Mouse (Mus musculus) testis, postnatal 10 days (tissue): ENCODE data around the gene Cryba2.

Experiments
- DNase-seq: peaks from one replicate; pipeline ENCODE4 v3.0.0; 2021; ENCODE audit warnings: low spot score

The Cryba2 gene

DNA sequence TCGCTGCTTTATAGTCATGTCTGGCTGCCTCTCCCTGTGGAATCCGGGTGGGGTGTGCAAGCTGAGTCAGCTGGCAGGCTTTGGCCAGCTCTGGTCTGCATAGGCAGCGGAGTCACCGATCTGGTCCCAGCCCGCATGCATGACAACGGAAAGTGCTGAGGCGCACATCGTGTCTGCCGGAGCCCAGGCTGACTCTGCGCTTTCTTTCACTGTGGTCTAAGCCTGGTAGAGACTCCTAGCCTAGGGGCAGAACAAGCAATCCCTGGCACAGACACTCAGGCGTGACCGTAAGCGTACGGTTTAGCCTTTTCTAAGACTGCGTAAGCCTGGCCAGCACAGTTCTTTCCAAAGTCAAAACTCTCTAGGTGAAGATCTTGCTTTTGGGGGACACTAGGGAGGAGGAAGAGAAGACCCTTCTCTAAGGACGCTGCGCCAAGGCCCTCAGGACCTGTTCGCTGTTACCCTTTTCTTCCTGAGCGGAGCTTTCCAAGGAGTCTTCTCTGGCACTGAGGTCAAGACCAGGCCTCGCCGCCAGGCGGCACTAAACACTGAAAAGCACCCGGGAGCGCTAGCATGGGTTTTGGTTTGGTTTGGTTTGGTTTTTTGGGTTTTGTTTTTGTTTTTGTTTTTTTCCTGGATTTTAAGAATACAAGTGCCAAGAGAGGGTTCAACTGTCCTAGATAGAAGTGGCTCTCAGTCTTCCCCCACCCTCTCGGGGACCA is at the start of gene Cryba2:
TSS of gene Cryba2 (minus strand) at position 10 of the 722 bp plus-strand sequence.
- DNase-seq, result peak; percentile 80

DNA sequence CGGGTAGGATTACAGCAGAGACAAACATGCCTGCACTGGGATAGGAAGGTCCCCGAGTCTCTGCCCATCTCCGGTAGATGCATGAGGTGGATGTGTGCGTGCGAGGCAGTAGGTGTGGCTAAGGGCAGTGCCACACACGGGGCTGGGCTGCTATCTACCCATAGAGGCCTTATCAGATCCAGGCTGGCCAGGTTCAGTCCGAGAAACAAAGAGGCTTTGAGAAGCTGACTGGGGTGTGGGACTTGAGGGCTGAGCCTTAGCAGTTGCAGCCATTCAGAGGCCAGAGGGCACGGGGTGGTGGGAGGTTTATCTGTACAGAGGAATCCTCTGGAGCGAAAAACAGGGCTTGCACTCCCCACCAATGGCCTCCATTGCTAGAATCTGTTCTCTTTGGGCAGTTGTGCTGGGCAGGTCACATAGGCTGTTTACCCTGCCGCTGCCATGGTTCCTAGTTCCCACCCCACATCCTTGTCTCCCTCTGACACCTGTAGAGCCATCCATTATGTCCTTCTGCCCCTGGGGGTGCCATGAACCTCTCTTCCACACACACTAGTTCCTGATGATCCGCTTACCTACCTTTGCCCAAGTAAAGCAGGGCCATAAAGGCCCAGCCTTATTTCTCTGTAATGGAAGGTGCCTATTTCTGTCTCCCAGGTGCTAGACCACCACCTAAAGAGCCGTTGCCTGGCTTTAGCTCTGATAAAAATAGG is 48.9 kb upstream of the Cryba2 start:
- no peak for DNase-seq

DNA sequence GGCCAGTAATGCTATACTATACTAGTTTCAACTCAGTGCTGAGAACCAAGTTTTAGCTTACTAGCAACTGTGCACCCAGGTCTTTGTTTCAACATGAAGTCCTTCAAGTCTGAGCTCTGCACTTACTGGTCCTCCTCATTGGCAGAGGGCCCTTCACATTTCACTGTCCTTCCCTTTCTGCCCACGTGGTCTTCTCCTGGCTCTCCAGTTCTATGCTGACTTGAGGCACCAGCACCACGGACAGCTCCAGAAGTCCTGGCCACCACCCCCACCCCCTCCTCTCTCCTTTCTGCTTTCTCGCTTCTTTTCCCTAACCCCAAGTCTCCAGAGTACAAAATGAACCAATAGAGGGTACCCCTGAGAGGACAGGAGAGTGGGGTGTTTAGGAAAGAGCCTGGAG is 46.8 kb upstream of the Cryba2 start:
- no peak for DNase-seq

DNA sequence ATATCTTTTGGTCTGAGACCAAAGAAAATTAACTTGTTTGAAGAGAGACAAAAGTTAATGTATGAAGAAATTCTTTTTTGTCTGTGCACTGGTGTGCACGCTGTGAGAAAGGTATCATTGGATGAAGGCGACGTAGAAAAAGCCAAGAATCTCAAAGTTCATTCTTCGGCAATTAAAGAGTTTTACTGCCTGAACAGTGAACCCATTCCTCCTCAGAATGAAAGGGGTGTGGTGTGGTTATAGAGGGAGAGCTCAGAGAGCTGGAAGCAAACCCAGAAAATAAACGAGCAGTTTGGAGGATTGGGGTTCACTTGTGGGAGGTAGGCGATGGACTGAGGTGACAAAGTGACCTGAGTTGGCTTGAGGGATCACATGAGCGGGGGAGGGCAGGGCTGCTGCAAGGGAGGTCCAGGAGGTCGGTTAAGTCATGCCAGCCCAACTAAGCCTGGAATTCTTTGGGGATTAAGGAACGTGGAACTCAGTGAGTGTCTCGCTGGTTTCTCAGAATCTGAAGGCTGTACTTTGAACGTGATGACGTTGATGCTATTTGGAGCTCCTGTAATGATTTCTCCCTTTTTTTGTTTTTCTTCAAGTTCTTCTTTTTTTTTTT is 43.4 kb upstream of the Cryba2 start:
- DNase-seq, result no peak

GRCm38 (mm10) chr1:74935402-74935801 is 42.5 kb upstream of the Cryba2 start, which contains the start of gene Cfap65:
Gene Cfap65 (minus strand): TSS chr1:74935599.
- peak; percentile 68 for DNase-seq

- DNase-seq, result no peak
Observed at GRCm38 (mm10) chr1:74927621-74928296, 34.8 kb upstream of the Cryba2 start.

GRCm38 (mm10) chr1:74926721-74927120 is 33.8 kb upstream of the Cryba2 start:
- peak; percentile 69 for DNase-seq

DNA sequence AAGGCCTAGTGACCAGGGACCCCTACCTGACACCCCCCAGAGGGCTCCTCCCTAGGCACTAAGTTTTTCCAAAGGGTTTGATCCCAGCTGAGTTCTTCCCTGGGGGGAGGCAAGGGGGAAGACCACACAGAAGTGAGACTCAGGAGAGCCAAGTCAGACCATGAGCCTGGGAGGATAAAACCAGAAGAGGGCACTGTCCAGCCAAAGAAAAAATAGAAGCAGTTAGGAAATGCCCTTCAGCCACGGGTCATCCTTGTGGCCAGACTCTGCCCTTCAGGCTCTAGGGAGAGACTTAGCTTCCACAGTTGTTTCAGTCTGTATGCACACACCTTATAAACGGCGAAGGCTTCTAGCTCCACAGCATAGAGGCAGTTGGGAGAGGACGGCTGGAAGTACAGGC is 31.5 kb upstream of the Cryba2 start:
- no peak for DNase-seq

DNA sequence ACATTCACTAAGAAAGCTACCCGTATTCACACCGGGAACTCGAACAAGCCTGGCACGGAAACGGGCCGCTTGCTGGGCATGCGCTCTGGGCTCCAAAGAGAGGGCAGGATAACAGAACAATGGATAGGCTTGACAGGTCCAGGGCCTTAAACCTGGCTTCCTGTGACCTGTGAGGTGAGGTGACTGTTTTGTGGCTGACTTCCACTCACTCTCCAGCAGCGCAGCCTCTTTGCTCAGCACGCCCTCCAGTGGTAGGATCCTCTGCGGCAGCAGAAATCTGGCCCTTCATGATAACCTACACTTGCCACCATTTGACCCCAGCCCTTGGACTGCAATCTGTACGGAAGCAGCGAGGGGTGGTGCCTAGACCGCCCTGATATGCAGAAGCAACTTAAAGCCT is 22.8 kb upstream of the Cryba2 start:
- DNase-seq, result no peak

- DNase-seq, result no peak
Observed at GRCm38 (mm10) chr1:74902191-74902590, 9.2 kb upstream of the Cryba2 start.

DNA sequence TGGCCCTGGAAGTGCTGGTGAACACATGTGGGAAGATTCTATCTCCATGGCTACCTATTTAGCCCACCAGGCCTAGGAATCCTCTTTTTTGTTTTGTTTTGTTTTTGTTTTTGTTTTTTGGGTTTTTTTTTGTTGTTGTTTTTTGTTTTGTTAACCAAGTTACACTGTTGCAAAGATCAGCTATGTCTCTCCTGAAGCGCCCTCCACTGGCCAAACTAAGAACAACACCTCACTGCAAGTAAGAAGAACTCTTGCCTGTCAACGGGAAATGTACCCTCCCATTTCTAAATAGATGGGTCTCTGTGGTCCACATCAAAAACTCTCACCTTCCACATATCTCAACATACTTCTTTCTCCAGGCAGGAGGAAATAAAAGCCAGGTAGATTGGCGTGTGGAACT is 8.7 kb upstream of the Cryba2 start:
- DNase-seq, result peak; percentile 83

GRCm38 (mm10) chr1:74900341-74901285 is 7.7 kb upstream of the Cryba2 start:
- no peak for DNase-seq

GRCm38 (mm10) chr1:74898656-74899431 is 5.9 kb upstream of the Cryba2 start:
- DNase-seq, result no peak

- no peak for DNase-seq
Observed at GRCm38 (mm10) chr1:74897976-74898375, 5.0 kb upstream of the Cryba2 start.

GRCm38 (mm10) chr1:74894966-74895365 is 2.0 kb upstream of the Cryba2 start:
- peak; percentile 81 for DNase-seq

DNA sequence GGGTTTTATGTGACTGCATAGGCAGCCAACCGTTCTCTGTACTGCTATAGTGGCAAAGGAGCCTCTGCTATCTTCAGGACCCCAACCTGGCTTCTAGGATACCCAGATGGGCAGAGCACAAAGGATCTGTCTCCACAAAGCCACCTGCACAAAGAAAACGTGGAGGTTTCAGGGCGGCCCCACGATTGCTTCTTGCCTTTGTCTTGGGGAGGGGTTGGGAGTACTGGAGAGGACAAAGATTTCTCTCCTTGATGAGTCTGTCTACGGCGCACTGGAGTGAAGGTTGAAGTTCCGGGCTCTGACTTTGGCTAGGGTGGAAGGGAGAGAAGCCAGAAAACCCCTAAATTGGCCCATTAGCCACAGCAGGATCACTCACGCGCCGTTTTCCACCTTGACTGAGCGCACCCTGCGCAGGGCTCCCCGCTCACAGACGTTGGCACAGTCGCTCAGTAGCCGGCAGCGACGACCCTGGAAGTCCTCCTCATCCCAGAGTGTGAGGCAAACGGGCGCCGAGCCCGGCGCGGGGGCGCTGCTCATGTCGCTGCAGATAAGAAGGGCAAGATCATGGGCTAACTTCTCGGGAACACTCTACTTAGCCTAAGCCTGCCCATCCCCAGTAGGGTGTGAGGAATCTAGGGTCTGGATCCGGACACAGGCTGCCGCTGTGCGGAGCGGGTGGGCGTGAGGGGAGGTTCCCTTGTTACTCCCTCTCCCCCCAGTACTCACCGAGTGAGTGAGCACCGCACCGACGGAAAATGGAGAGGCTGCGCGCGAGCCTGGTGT is 401 bp downstream of the Cryba2 start:
- no peak for DNase-seq

DNA sequence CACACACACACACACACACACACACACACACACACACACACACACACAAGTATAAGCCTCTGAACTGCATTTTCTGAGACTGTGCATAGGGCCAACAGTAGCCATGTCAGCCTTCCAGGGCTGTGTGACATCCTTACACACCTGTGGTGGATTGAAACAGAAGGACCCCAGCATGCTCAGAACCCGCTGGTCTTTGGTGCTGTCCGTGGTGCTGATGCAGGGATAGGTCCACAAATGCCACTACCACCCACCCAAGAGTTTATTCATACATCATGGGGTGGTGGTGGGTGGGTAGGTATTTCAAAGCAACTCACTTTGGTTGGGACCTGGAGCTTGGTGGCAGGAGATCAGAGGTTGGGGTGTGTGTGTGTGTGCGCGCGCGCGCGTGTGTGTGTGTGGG is 1.4 kb downstream of the Cryba2 start:
- DNase-seq, result peak; percentile 79

GRCm38 (mm10) chr1:74885369-74886042 is 7.4 kb downstream of the Cryba2 start, which contains the start of gene Fev:
Gene Fev (minus strand): TSS chr1:74885419.
- DNase-seq, result no peak
